Mouse (Mus musculus): ENCODE data around the gene Gm9733. TPM values are rescaled to one million over a fixed set of nuclear protein-coding genes. Genes with fewer than 3 reads are reported as not detected.
"Not testable (repeated sequence)": the region's sequence is repeated elsewhere in the genome, so short reads cannot be mapped to it uniquely, and the experiment has no call there.

The Gm9733 gene
- not detected for total RNA-seq (2021)
- long read RNA-seq, experiment 1, result 0 reads
- long read RNA-seq, experiment 2, result 0 reads

GRCm38 (mm10) chr3:15332063-15332462, at the start of gene Gm9733:
Gm9733 (minus strand) TSS chr3:15332302.
- no peak for DNase-seq

GRCm38 (mm10) chr3:15355690-15356089, 23.6 kb upstream of the Gm9733 start:
- DNase-seq, result not testable (repeated sequence)

GRCm38 (mm10) chr3:15350318-15350717, 18.2 kb upstream of the Gm9733 start:
- not testable (repeated sequence) for DNase-seq

- DNase-seq, result not testable (repeated sequence)
Measured at GRCm38 (mm10) chr3:15345606-15346005, 13.5 kb upstream of the Gm9733 start.

- DNase-seq, result no peak
Measured at GRCm38 (mm10) chr3:15340287-15340686, 8.2 kb upstream of the Gm9733 start.

- DNase-seq, result no peak
Measured at GRCm38 (mm10) chr3:15334182-15334581, 2.1 kb upstream of the Gm9733 start.

GRCm38 (mm10) chr3:15331545-15331944, 557 bp downstream of the Gm9733 start:
- no peak for DNase-seq

- DNase-seq, result no peak
Measured at GRCm38 (mm10) chr3:15329549-15329948, 2.6 kb downstream of the Gm9733 start.

- peak; percentile 7 to 19 for DNase-seq
Measured at GRCm38 (mm10) chr3:15284424-15285328, 47.4 kb downstream of the Gm9733 start.

GRCm38 (mm10) chr3:15275899-15276526, 56.1 kb downstream of the Gm9733 start:
- peak; percentile 2 to 3 for DNase-seq

- peak; percentile 18 to 44 for DNase-seq
Measured at GRCm38 (mm10) chr3:15264450-15264849, 67.7 kb downstream of the Gm9733 start.

- DNase-seq, result no peak
Measured at GRCm38 (mm10) chr3:15255726-15256125, 76.4 kb downstream of the Gm9733 start.

Other genes with a start within 250 kb of the Gm9733 start
- gene Sirpb1a, start 94.2 kb upstream of the Gm9733 start, total RNA-seq (2021), result not detected
- not detected for gene Sirpb1b, start 242.8 kb upstream of the Gm9733 start, total RNA-seq (2021)